Mouse (Mus musculus) hindlimb bud, embryonic 11.5 days (tissue): ENCODE data around the gene Limch1.

ENCODE experiments used
- DNase-seq: peaks from one replicate; pipeline ENCODE4 v3.0.0-alpha.2; 2012; ENCODE audit warnings: low read depth, low spot score; ENCODE audit errors: extremely low spot score

Limch1 gene

GRCm38 (mm10) chr5:66967147-66967546 lies 221.5 kb downstream of the Limch1 start:
- DNase-seq = no peak

- no peak for DNase-seq
Measured at GRCm38 (mm10) chr5:66967646-66968045, 222.0 kb downstream of the Limch1 start.

- DNase-seq = no peak
Measured at GRCm38 (mm10) chr5:66968059-66968833, 222.6 kb downstream of the Limch1 start.

GRCm38 (mm10) chr5:66968925-66969711 lies 223.5 kb downstream of the Limch1 start:
- DNase-seq = no peak

GRCm38 (mm10) chr5:66975621-66976020 lies 230.0 kb downstream of the Limch1 start:
- DNase-seq = no peak

GRCm38 (mm10) chr5:66979332-66980218 lies 233.9 kb downstream of the Limch1 start:
- DNase-seq = no peak

- no peak for DNase-seq
Measured at GRCm38 (mm10) chr5:66980862-66981261, 235.2 kb downstream of the Limch1 start.

GRCm38 (mm10) chr5:66983104-66983503 lies 237.5 kb downstream of the Limch1 start:
- no peak for DNase-seq

GRCm38 (mm10) chr5:66988926-66989325 lies 243.3 kb downstream of the Limch1 start:
- no peak for DNase-seq

GRCm38 (mm10) chr5:66989531-66989930 lies 243.9 kb downstream of the Limch1 start:
- no peak for DNase-seq

GRCm38 (mm10) chr5:66992401-66992800 lies 246.8 kb downstream of the Limch1 start:
- DNase-seq = no peak

GRCm38 (mm10) chr5:66993076-66993475 lies 247.4 kb downstream of the Limch1 start:
- no peak for DNase-seq

- DNase-seq = no peak
Measured at GRCm38 (mm10) chr5:66996124-66996523, 250.5 kb downstream of the Limch1 start.

GRCm38 (mm10) chr5:66996886-66997599 lies 251.4 kb downstream of the Limch1 start:
- no peak for DNase-seq

GRCm38 (mm10) chr5:66997600-66997930 lies 251.9 kb downstream of the Limch1 start:
- DNase-seq = no peak

GRCm38 (mm10) chr5:66998341-66998740 lies 252.7 kb downstream of the Limch1 start:
- DNase-seq = no peak

- DNase-seq = no peak
Measured at GRCm38 (mm10) chr5:67002346-67002745, 256.7 kb downstream of the Limch1 start.

- no peak for DNase-seq
Measured at GRCm38 (mm10) chr5:67004619-67005018, 259.0 kb downstream of the Limch1 start.

GRCm38 (mm10) chr5:67011043-67011870 lies 265.6 kb downstream of the Limch1 start:
- DNase-seq = no peak

- DNase-seq = no peak
Measured at GRCm38 (mm10) chr5:67011985-67012384, 266.4 kb downstream of the Limch1 start.
